Mouse (Mus musculus): Measurements from ENCODE around the gene Grin2a. TPM values are rescaled to one million over a fixed set of nuclear protein-coding genes. Genes with fewer than 3 reads are reported as not detected.

Gene Grin2a
- polyA plus RNA-seq, 1 experiment from 2014 or later = 0.04 TPM

DNA sequence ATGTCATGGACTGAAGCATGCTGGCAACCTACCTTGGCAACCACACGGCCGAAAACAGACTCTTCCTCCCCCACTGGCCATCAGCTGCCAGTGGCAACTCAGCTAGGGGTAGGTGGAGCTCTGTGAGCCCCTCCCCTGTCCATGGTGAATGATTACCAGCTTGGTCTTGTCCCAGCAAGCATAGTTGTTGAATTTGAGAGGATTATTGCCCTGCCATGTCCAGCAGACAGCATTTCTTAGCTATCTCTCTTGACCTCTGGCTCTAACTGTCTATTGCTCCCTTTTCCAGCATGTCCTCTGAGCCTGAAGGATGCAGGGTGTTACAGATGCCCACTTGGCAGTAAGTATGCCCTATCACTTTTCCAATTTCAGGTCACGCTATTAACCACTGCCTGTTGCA lies 406.9 kb downstream of the Grin2a start:
- Histone ChIP-seq H3K27me3 (replicated peaks) (no peaks in the 10 kb centered on the region), H3K9me3 (replicated peaks) (no peaks in the 10 kb centered on the region), H3K4me3 (no peak overlapping the region), H3K4me1 (no peaks in the 10 kb centered on the region), H3K36me3 (no peaks in the 10 kb centered on the region), H3K27ac (no peak overlapping the region), H3K4me2 (no peak overlapping the region), H3K9ac (no peak overlapping the region)
- no peak for ATAC-seq
- WGBS (ENCODE audit: insufficient replicate concordance) = 67% methylated on average over 3 of the region's 3 CpGs

DNA sequence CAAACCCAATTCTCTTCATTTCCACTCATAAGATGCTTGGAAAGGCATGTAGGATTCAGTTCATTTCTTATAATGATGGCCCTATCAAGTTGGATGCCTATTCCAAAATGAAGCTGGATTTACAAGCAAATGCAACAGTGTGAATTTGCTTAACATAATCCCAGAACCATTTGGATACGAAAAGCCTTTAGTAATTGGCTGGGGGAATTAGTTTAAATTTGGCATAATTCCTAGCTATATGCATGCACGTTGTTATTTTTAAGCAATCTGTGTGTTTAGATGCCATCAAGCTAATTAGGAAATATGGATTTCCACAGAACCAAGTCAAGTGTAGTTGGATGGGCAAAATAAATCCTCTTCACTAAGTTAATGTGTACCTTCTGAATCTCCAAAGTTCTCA lies 411.4 kb downstream of the Grin2a start:
- Histone ChIP-seq H3K36me3 (no peaks in the 10 kb centered on the region), H3K9me3 (replicated peaks) (no peaks in the 10 kb centered on the region), H3K4me2 (no peak overlapping the region), H3K9ac (no peak overlapping the region), H3K4me1 (no peaks in the 10 kb centered on the region), H3K27ac (no peak overlapping the region), H3K27me3 (replicated peaks) (no peaks in the 10 kb centered on the region), H3K4me3 (no peak overlapping the region)
- 60% methylated on average over 2 of the region's 2 CpGs for WGBS (ENCODE audit: insufficient replicate concordance)
- no peak for ATAC-seq

DNA sequence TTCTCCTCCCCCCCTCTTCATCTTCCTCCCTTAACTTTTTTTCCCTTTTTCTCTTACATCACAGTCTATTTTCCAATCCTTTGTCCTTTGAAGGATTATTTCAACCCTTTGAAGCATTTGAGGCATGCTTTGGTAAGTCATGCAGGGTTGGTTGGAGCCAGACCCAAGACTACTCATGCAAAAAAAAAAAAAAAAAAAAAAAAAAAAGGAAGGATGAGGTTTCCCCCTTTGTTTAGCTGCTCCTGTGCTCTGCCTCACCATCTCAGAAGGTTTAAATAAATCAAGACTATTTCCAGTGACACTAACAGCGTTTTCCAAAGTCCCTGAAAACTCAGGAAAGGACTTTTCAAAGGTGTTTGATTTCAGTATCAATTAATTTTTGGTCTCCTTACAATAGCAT lies 423.6 kb downstream of the Grin2a start:
- Histone ChIP-seq H3K27ac (no peak overlapping the region), H3K9me3 (replicated peaks) (no peaks in the 10 kb centered on the region), H3K36me3 (no peaks in the 10 kb centered on the region), H3K4me1 (no peaks in the 10 kb centered on the region), H3K9ac (no peak overlapping the region), H3K27me3 (replicated peaks) (no peaks in the 10 kb centered on the region), H3K4me3 (no peak overlapping the region), H3K4me2 (no peak overlapping the region)
- 36% methylated on average over 1 of the region's 1 CpGs for WGBS (ENCODE audit: insufficient replicate concordance)
- ATAC-seq = no peak

GRCm38 (mm10) chr16:9567286-9567685 lies 428.1 kb downstream of the Grin2a start:
- ATAC-seq = no peak
- no peaks in the 10 kb centered on the region for H3K27me3 ChIP-seq (replicated peaks)
- H3K27ac ChIP-seq = no peak overlapping the region
- no peak overlapping the region for H3K4me2 ChIP-seq
- H3K9me3 ChIP-seq (replicated peaks) = no peaks in the 10 kb centered on the region
- H3K4me3 ChIP-seq = no peak overlapping the region
- H3K4me1 ChIP-seq = no peaks in the 10 kb centered on the region
- no peak overlapping the region for H3K9ac ChIP-seq
- 47% methylated on average over 2 of the region's 2 CpGs for WGBS (ENCODE audit: insufficient replicate concordance)
- no peaks in the 10 kb centered on the region for H3K36me3 ChIP-seq

- ATAC-seq = no peak
- Histone ChIP-seq H3K4me3 (no peak overlapping the region), H3K36me3 (no peaks in the 10 kb centered on the region), H3K9me3 (replicated peaks) (no peaks in the 10 kb centered on the region), H3K4me2 (no peak overlapping the region), H3K27ac (no peak overlapping the region), H3K9ac (no peak overlapping the region), H3K27me3 (replicated peaks) (no peaks in the 10 kb centered on the region), H3K4me1 (no peaks in the 10 kb centered on the region)
- 19% methylated on average over 1 of the region's 1 CpGs for WGBS (ENCODE audit: insufficient replicate concordance)
Observed at GRCm38 (mm10) chr16:9561816-9562215, 433.5 kb downstream of the Grin2a start.

DNA sequence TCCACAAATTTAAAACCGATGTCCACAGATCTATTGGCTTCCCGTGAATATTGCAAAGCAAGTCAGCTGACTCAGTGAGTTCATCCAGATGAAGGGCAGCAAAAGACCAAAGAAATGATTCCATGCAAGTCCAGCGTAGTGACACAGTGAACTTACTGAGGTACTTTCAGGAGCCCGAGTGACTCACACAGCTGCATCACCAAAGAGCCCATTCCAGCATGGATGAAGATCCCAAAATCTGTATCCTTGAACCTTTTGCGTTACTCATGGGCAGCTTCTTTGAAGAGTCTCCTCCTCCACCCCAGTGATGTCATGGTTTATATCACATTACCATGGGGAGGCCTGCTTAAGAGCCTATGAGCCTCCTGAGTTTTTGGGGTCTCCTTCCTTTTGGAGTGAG lies 460.2 kb downstream of the Grin2a start:
- no peak for ATAC-seq
- Histone ChIP-seq H3K27ac (no peak overlapping the region), H3K9me3 (replicated peaks) (no peaks in the 10 kb centered on the region), H3K27me3 (replicated peaks) (no peaks in the 10 kb centered on the region), H3K4me1 (no peaks in the 10 kb centered on the region), H3K36me3 (no peaks in the 10 kb centered on the region), H3K4me3 (no peak overlapping the region), H3K9ac (no peak overlapping the region), H3K4me2 (no peak overlapping the region)
- 67% methylated on average over 5 of the region's 5 CpGs for WGBS (ENCODE audit: insufficient replicate concordance)

DNA sequence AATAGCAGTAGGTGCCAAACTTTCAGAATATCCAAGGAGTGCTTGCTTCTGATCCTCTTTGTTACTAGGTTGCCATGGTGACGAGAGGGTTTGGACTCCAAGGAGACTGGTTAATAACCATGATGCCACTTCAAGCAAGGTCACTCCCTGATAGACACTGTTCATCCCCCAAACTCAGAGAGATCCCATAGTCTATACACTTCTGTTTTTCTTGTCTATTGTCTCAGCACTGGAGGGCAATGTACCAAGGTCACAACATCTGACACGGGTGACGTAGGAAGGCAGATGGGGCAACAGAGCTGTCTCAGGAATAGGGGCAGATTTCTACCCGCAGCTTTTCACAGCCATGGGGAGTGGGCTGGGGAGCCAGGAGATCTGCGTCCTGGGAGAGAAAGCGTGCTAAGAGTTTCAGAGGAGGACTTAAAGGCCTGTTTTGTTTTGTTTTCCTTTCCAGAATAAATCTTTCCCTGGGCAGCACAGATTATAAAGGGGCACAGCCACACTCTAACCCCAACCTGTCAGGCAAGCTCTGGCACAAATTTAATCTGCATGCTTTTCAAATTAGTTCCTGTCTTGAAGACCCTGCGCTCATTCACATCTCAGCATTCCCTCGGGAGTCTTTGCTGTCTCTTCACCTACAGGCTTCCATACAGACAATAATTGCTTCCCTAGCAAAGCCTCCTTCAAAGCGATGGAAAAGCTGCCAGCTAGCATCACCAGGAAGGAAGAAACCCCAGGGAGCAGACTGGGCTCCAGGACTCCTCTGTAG lies 461.6 kb downstream of the Grin2a start:
- ATAC-seq = no peak
- no peak overlapping the region for H3K9ac ChIP-seq
- H3K36me3 ChIP-seq = no peaks in the 10 kb centered on the region
- no peaks in the 10 kb centered on the region for H3K4me1 ChIP-seq
- H3K4me2 ChIP-seq = no peak overlapping the region
- no peaks in the 10 kb centered on the region for H3K9me3 ChIP-seq (replicated peaks)
- H3K27ac ChIP-seq = no peak overlapping the region
- WGBS (ENCODE audit: insufficient replicate concordance) = 45% methylated on average over 9 of the region's 9 CpGs
- H3K27me3 ChIP-seq (replicated peaks) = no peaks in the 10 kb centered on the region
- H3K4me3 ChIP-seq = no peak overlapping the region

DNA sequence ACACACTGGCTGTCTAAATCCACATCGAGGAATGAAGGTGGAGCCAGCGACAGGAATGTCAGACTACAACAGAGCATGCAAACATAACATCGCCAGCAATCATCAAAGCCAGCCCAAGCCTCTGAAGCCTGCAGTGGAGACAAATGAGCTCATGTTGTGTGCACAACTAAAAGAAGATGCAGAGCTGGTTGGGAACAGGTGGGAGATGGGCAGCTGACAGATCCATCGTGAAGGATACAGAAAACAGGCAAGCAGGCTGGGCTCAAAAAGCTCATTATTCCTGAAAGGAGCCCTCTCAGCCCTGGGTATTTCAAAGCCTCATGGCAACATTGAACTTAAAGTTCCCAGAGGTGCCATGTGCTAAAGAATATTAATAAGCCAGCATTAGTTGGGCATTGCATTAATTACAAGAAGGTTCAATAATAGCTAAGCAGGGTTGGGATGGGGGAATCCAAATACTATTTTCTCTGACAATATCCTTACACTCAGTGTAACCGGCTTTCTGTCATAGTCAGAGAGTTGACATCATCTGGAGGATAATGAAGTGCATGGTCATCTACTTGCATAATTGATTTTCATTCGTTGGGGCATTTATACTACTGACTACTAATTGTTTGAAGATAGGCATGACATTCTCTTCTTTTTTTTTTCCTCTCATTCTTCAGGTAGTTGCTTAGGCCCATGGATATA lies 462.4 kb downstream of the Grin2a start:
- Histone ChIP-seq H3K4me1 (no peaks in the 10 kb centered on the region), H3K27ac (no peak overlapping the region), H3K27me3 (replicated peaks) (no peaks in the 10 kb centered on the region), H3K4me2 (no peak overlapping the region), H3K4me3 (no peak overlapping the region), H3K9ac (no peak overlapping the region), H3K9me3 (replicated peaks) (no peaks in the 10 kb centered on the region), H3K36me3 (no peaks in the 10 kb centered on the region)
- 67% methylated on average over 6 of the region's 6 CpGs for WGBS (ENCODE audit: insufficient replicate concordance)
- ATAC-seq = no peak

DNA sequence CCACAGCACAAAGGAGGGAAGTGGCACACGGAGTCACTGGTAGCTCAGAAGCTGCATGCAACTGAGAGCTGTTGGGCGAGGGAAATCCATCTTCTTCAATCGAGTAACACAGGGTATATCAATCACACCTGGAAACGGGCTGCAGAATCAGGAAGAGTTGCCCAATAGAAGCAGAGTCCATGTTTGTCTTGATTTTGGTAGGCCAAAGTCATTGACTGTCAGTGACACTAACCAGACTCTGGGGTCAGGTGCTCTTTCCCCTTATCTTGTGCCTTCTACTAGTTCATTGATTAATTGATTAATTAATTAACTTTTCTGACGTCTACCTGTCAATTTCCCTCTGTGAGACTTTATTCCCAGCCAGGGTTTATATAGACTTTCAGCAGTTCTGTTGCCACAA lies 468.1 kb downstream of the Grin2a start:
- H3K4me1 ChIP-seq = no peaks in the 10 kb centered on the region
- H3K4me3 ChIP-seq = no peak overlapping the region
- 0 out of 2 replicates have a peak, but pooled peaks have one; percentile 24 for ATAC-seq

GRCm38 (mm10) chr16:9523314-9523713 lies 472.0 kb downstream of the Grin2a start:
- no peak overlapping the region for H3K27ac ChIP-seq
- H3K4me1 ChIP-seq = no peaks in the 10 kb centered on the region
- H3K9me3 ChIP-seq (replicated peaks) = no peaks in the 10 kb centered on the region
- H3K36me3 ChIP-seq = no peaks in the 10 kb centered on the region
- no peak overlapping the region for H3K4me3 ChIP-seq
- no peak for ATAC-seq
- H3K27me3 ChIP-seq (replicated peaks) = no peaks in the 10 kb centered on the region
- H3K9ac ChIP-seq = no peak overlapping the region
- no peak overlapping the region for H3K4me2 ChIP-seq

More for the DNA sequence above, 468.1 kb downstream of the Grin2a start:
- no peaks in the 10 kb centered on the region for H3K9me3 ChIP-seq (replicated peaks)
- H3K27me3 ChIP-seq (replicated peaks) = no peaks in the 10 kb centered on the region
- no peak overlapping the region for H3K4me2 ChIP-seq
- H3K9ac ChIP-seq = no peak overlapping the region
- no peaks in the 10 kb centered on the region for H3K36me3 ChIP-seq
- no peak overlapping the region for H3K27ac ChIP-seq
- 40% methylated on average over 5 of the region's 5 CpGs for WGBS (ENCODE audit: insufficient replicate concordance)

Data from liver, embryonic 12.5 days (tissue).